Mouse (Mus musculus): Measurements from ENCODE around the gene Setd3.

DNA sequence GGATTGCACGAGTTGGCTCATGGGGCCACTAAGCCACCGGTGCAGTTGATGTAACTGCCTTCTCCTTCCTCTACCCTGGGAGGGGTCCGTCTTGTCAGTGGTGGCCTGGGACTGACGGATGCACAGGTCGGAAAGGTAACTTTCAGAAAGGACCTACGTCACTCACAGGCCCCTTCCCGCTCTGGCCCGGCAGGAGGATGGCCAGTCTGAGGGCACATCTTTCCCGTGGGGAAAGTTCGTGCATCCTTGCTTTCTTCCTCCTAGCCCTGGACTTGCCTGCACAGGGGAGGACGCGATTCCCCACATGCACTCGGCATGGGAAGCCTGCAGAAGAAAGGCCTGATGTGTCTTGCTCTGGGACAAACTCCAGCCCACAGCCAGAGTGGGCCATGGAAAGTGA lies 47.1 kb upstream of the Setd3 start:
- TF ChIP-seq CTCF (IDR thresholded peaks at IDR 0.05; ENCODE audit: low read depth): no peak
- TF ChIP-seq EP300 (optimal IDR thresholded peaks at IDR 0.05): no peak

Measured in stomach, postnatal 0 days (tissue).